Mouse (Mus musculus) neutrophil, adult 5-6 weeks (primary cell): ENCODE results near the gene Wscd2. TPM values are rescaled to one million over a fixed set of nuclear protein-coding genes. Genes with fewer than 3 reads are reported as not detected.

Experiments
- ATAC-seq: fragments of 151-379, 151-347 bp; 2 replicates; pipeline ENCODE4 v1.8.0; 2017; ENCODE audit warnings: mild to moderate bottlenecking, moderate TSS enrichment; ENCODE audit not compliant: insufficient number of reproducible peaks, poor library complexity, low FRiP score, severe bottlenecking; ENCODE audit errors: extremely low read depth
- total RNA-seq: library from RNA; stranded (forward); fragments of 200-1000 nt; gene quantifications from 2 replicates; pipeline ENCODE4 v1.2.3, GENCODE M21; 2017

The Wscd2 gene
- total RNA-seq, 1 experiment from 2014 or later = 1.0 TPM

DNA sequence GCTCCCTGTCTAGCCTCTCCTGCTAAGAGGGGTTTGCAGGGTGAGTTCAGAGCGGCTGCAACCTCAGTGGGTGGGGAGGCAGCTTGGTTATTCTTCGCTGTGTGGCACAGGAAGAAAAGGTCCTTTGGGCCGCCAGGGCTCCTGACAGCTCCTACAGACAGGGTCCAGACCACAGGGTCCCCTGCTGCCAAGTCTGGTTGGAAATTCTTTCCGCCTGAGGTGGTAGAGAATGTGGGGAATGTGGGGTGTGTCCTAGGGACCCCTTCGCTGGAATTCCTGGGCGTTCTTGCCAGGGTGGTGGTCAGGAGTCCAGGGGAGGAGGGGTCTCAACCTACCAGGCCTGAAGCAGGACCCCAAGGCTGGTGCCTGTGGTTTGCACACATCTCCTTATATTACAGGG, 13.3 kb upstream of the Wscd2 start:
- ATAC-seq = no peak

DNA sequence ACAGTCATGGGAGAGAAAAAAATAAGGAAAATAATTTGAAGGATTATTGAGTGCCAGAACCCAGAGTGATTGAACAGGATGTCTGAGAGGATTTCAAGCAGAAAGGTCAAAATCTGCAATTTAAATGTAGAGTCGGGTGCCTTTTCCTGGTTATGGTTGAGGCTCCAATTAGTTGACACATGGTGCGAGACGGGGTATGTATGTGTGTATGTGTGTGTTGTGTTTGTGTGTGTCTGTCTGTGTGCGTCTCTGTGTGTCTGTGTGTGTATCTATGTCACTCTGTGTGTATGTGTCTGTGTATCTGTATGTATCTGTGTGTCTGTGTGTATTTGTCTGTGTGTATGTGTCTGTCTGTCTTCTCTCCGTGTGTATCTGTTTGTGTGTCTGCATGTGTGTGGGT, 11.1 kb upstream of the Wscd2 start:
- no peak for ATAC-seq

DNA sequence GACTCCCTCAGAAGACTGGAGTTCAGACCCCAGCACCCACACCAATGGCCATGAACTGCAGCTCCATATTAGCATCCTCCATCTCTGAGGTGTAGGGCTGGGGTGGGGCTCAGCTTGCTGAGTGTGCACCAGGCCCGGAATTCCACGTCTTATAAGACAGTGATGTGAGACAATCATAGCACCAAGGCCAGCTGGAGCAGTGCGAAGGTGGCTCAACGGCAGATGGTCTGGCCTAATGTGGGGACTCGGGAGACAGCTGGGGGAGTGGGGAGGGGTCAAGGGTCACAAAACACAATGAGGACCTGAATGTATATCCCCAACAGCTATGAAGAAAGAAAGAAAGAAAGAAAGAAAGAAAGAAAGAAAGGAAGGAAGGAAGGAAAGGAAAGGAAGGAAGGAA, 9.7 kb upstream of the Wscd2 start:
- ATAC-seq = no peak

DNA sequence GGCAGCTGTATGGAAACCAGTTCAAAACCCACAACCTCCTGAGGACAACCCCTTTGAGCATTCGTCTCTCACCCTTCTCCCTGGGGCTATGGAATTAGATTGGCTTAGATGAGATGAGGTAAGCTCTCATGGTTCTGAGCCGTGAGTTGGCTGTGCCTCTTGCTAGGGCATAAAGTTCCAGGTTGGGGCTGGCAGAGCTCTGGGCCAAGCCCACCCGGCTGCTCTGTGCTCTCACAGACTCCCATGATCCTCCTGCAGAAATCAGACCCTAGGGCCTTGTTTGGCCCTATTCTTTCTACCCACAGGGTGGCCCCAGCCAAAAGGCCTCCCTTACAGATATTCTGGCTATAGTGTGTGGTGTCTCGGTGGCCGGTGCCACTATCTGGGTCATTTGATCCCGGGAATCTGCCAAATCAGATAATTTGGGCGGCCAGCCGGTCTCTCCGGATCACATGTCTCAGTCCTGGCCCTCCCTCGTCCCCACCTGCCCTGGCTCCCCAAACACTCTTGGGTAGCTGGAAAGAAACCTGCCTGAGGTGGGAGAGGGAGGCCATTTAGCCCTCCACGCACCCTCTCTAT, 4.5 kb upstream of the Wscd2 start:
- ATAC-seq = no peak

DNA sequence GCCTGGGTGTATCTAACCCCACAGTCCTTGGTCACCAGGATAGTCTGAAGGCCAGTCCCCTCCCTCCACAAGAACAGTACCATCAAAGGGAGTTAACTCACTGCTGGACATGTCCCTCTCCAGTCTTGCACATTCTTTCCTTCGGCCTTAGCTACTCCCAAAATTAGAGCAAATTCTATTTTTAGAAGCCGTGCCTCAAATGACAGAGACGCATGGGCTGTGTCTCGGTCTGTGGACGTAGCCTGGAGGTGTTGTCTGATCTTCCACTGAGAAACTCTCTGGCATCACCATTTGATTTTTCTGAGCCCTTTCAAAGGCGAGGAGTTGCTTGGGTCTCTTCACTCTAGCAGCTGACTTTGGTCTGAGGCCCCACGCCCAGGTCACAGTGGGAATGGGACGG, 2.3 kb upstream of the Wscd2 start:
- ATAC-seq = no peak

DNA sequence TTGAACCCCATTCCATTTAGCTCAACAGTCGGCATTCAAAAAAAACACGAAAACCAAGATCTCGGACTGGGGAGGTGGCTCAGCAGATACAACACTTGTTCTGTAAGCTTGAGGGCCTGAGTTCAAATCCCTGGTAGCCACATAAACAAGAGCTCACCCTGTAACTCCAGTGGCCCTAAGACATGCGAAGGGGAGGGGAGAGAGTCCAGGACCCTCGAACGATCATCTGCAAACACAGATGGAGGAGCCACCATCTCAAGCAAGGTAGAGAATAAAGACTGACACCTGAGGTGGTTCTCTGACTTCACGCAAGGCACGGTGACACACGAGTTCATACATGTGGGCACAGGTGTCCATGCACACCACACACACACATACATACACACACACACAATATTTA, 516 bp upstream of the Wscd2 start:
- ATAC-seq = no peak

DNA sequence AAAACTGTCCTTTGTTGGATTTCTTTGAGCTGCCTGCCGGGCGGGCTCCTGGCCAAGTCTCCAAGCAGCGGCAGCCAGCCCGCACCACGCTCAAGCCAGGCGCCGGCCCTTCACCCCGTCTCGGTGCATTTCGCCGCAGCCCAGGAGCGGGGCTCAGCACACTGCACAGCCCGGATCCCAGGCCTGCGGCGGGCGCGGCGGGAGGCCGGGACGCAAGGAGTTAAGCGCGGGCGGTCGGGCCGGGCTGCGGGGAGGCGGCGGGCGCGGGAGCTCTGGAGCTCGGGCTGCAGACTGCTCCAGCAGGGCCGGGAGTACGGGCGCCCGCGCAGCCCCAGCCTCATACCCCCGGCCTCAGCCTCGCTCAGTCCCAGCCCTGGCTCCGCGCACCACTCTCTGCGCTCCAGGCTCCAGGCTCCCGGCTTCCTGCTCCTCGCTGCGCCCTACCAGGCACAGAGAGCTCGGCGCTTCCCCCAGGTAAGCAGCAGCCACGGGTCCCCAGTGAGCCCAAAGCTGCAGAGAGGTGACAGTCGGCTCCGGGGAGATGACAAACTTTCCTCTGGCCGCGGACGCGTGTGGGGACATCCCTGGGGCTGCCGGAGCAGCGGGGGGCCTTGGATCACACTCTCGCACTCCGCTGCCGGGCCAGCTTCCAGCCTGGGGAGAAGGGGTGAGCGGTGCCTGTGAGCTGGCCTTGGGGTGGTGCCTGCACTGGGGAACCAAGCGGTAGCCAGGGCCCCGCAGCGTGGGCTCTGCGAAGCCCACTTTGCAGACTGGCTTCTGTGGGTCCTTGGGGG, 531 bp downstream of the Wscd2 start:
- no peak for ATAC-seq

DNA sequence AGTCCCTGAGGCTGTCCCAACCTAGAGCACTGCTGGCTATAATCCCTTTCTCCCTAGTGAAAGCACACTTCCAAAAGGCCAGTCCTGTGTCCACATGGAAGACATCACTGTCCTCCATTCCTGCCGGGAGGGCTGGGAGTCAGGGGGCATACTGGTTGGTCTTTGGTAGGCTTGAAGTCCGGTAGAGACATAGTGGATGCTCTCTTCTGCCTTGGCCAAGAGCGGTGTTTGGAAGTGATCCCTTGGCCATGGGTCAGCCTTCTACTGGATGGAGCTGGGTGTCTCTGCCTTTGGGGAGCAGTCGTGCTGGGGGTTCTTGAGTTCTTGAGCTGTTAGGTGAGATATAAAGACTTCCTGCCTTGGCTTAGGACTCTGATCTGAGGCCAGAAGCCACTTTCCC, 1.4 kb downstream of the Wscd2 start:
- no peak for ATAC-seq

DNA sequence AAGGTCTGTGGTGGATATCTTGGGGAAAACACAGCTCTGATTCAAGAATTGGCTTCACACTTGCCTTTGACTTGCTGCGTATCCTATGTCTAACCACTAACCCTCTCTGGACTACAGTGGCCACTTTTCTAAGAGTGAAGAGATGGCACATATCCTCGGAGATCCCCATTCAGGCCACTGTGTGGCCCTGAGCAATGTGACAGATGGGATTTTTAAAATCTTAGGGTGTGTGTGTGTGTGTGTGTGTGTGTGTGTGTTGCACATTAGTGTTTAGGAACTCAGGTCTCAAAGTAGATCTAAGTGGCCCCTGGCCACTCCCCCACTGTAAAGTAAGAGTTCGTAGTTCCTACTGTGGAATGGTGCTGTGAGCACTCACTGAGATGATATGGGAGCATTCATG, 1.9 kb downstream of the Wscd2 start:
- ATAC-seq = no peak

DNA sequence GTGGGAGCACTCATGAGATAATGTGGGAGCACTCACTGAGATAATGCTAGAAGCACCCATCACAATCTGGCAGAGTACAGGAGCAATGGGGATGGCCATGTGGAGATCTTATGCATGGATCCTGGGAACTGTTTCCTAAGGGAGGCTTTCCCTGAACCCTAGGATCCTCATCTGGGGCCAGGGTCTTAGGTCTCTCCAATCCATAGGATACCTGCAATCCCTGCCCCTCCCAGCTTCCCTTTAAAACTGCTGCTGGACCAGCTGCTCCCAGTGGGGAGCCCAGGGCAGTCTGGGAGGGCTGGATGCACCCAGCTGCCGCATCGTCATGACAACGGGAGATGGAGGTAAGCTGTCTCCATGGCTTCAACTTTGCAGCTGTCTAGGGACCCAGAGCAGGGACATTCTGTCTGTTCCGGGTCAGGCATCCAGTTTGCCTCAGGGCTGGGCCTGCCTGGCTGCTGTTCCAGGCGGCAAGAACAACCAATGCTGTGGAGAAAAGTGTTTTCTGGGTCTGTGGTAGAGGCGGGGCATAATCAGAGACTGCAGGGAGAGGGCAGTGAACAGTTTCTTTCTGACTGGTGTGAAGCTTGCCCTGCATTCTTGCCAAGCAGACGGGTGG, 2.4 kb downstream of the Wscd2 start:
- no peak for ATAC-seq

DNA sequence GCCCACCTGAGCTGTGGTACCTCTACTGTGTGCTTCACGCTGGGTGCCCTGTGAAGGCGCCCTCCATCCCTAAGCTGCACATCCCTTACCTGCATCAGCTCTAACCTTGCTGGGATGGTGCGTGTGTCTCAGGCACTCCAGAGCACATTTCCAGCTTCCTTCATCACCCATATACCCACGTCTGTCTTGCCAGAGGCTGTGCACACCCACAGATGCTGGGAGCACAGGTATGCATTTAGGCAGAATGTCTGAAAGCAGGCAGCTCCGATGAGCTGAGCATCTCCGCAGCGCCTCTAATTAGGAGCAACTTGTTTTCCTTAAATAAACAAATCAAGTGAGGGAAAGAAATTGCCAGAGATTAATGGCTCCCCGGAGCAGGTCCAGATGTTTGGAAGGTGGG, 3.9 kb downstream of the Wscd2 start:
- no peak for ATAC-seq

DNA sequence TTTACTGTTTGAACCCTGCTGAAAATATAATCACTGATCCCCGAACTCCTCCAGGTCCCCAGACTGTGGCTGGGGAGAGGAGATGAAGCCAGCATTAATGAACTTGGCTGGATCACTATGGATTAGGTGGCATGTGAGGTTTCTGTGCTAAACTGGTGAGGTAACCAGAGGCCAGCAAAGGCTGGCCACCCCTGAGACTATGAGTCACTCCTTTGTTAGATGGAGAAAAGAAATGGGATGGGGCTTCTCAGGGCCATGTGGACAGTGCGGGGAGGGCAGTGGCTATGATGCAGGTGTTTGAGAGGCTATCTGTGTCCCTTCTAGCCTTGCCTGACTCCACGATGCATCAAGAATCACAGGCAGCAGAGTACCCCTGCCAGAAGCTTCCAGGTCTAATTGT, 6.8 kb downstream of the Wscd2 start:
- no peak for ATAC-seq

DNA sequence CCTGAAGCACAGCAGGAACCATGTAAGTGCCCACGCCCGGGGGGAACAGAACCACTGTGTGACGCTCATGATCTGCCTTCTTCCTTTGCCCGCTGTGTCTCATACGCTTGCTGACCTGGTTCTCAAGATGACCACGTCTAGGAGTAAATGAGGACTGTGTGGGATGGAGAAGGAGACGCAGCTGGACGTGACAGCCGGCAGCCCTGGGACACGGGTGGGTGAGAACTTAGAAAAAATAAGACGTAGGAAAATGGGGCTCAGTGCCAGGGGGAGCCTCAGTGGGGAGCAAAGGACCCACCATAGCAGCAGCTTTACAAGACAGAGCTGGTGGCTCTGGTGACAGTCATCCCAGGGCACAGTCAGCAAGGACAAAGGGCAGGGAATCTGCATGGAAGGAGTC, 9.3 kb downstream of the Wscd2 start:
- ATAC-seq = no peak

DNA sequence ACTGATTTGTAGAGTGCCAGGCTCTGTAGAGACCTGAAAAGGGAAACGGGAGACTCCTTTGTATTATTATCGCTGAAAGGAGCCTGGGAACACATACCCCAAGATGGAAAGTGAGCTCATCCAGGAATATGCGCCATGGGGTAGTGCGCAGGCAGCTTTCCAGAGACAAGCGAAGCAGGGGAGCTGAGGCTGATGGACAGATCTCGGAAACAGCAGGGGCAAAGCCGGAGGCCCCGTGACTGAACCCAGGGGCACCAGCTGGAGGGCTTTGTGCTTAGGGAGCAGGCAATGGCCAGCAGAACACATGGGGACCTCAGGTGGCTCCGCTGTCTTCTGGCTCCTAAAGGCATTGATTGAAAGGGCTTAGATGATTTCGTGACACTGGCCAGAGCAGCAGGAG, 13.1 kb downstream of the Wscd2 start:
- no peak for ATAC-seq

DNA sequence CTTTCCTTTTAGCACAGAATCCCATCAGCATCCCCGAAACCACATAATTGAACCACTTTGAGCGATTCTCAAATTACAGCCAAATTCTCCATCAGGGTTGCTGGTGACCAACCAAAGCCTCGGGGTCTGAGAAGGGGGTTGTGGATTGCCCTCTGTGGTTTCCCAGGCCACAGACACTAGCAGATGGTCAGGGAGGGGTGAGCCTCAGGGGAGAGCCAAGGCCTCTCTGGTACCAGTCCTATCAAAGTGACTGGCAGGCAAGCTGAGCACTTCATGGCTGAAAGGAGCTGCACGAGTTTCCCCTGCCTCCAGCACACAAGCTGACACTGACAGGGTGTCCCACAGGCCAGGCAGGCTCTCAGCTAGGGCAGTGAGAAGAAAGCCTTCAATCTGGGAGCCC, 14.5 kb downstream of the Wscd2 start:
- no peak for ATAC-seq

DNA sequence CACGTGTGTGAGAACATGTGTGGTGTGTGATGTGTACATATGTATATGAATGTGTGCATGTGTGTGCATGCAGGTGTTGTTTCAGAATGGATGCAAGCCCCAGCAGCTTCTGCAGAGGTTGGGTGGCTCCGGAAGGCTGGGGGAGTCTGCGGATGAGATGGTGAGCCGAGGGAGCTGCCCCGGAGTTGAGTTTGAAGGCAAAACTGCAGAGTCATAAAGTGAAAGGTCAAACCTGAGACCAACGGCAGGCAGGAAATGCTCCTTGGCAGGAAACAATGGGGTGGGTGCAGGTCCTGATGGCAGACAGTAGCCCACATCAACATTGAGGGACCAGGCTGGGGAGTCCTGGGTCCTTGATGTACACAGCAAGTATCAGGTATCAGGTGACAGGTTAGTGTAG, 15.9 kb downstream of the Wscd2 start:
- ATAC-seq = no peak

DNA sequence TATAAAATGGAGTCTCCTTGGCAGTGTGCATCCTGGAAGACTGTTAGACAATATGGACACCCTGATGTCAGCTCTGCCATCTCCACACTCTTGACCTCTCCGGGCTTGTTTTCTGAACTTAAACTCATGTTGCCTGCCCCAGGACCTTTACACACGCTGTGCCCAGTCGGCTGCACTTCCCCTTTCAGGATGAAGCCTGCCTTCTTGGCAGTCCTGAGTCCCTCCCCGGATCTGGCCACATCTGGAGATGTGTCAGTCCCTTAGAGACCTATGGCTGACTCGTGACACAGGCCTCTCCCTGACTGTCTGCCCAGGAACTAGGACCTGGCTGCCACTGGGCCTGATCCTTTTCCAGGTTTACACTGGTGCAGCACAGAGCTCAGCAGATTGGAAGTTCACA, 16.6 kb downstream of the Wscd2 start:
- no peak for ATAC-seq

DNA sequence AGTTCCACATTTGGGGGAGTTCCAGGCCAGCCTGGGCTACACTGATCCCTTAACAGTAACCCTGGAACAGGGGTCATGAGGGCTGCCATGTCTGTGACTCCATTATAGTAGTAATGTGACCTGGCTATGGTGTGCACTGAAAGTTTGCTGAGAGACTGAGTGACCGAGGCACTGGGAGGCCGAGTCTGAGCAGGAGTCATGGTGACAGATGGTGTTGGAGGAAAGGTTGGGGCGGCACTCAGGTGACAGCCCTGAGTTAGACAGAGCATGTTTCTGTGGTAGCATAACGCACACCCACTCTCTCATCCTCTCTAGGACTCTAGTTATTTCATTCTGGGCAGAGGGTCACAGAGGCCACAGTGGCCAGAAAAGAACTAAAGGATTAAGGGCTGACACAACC, 19.0 kb downstream of the Wscd2 start:
- no peak for ATAC-seq

DNA sequence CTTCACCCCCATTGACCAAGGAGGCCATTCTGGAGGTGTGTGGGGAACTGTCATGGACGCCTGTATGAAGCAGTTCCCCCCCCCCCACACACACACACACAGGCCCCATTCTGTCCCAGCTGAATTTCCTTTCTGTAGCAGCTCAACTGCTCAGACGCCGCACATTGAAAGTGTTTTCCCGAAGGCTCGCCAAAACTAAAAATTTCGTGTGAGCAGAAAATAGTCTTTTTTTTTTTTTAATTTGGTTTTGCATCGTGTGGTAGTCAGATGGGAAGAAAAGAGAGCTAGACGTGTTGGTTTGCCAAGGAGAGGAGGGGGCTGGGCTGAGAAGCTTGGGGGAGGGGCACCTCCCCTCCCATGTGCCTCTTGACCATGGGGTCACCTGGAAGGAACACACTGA, 23.5 kb downstream of the Wscd2 start:
- ATAC-seq = no peak

DNA sequence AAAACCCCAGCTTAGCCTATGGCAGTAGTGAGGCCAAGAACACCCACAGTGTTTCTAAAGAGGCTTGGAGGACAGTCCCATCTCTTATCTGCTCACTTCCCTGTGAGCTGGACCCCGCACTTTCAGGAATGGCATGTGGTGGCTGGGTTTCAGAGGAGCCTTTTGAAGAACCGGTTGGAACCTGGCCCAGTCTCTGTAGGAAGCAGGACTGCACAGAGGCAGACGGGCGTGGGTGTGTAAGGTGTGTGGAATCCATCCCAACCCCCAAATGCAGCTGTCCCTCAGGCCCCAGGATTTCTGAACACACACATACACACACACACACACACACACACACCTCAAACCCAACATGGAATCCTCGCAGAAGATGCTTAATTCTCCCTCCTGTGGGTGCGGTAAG, 23.9 kb downstream of the Wscd2 start:
- ATAC-seq = no peak
